Mouse (Mus musculus): ENCODE measurements around the gene Ces1c.

DNA sequence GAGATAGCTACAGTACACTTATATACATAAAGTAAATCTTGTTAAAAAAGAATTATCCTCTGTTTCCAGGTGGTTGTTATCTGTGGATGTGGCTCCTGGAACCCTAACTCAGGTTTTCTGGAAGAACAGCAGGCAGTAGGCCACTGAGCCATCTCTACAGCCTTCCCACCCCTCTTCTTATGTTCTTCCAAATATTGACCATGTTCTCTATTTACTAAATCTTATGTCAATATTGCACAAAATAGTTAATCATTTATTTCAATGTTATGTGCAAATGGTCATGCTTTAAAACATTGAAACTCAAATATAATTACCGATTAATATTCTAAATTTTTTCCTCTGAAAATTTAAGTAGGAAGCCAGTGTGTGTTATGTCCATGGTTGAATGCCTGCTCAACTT, 9.1 kb downstream of the Ces1c start:
- TF ChIP-seq MAFK (IDR thresholded peaks at IDR 0.05; ENCODE audit: insufficient read depth, low read depth, low read length) (no peak), ZNF384 (IDR thresholded peaks at IDR 0.05; ENCODE audit: low read depth, low read length) (no peak), HCFC1 (IDR thresholded peaks at IDR 0.05; ENCODE audit: borderline replicate concordance, insufficient read depth, low read length) (no peak), ZC3H11A (IDR thresholded peaks at IDR 0.05; ENCODE audit: borderline replicate concordance, low read depth, low read length) (no peak)
